Mouse (Mus musculus) cerebellum, postnatal 4 days (tissue): ENCODE results near the gene 1110012L19Rik.
"Not testable (repeated sequence)": the region's sequence is repeated elsewhere in the genome, so short reads cannot be mapped to it uniquely, and the experiment has no call there.

ENCODE experiments used
- DNase-seq, 2 experiments: peaks; one replicate each; pipeline ENCODE4 v3.0.0; 2022; ENCODE audit warnings: low spot score in 2 of 2, mixed read lengths in 1 of 2

Gene 1110012L19Rik

GRCm38 (mm10) chrX:70385276-70385961 is at the start of gene 1110012L19Rik:
Gene 1110012L19Rik (plus strand): TSS chrX:70385877.
- DNase-seq = peak in 1 of 2 experiments; percentile 37

- DNase-seq = no peak
Observed at GRCm38 (mm10) chrX:70362985-70363384, 22.7 kb upstream of the 1110012L19Rik start.

- DNase-seq = no peak
Observed at GRCm38 (mm10) chrX:70363446-70363845, 22.2 kb upstream of the 1110012L19Rik start.

- no peak for DNase-seq
Observed at GRCm38 (mm10) chrX:70364202-70364601, 21.5 kb upstream of the 1110012L19Rik start.

- DNase-seq = peak; percentile 69 to 70
Observed at GRCm38 (mm10) chrX:70364661-70365613, 20.7 kb upstream of the 1110012L19Rik start, which contains the start of gene Ids. Gene Ids (minus strand): TSS chrX:70365084.

- not testable (repeated sequence) for DNase-seq
Observed at GRCm38 (mm10) chrX:70369758-70370157, 15.9 kb upstream of the 1110012L19Rik start.

DNA sequence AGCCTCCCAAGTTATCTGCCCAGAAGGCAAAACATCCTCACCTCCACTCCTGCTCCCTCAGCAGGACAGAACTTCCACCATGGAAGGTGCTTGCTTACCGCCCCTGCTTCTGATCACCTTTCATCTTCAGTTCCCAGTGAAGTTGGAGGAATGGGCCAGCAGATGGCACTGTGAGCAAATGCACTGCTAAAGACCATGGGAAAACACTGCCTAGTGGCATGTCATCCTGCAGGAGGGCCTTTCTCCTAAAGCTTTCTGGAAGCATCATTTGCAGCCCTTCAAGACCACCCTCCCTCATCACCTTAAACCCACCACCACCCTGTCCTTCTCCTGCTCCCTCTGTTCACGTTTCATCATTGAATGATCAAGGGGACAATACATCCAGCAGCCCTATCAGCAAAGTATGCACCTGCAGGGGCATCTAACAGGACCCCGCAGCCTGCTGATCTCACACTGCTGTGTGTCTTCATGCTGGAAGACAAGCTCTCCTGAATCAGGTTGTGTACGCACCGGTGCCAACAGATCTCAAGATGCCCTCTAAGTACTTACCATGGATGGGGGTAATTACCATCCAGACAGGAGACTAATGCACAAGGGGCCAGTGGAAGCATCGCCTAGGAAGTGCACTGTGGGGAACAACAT is 11.1 kb upstream of the 1110012L19Rik start:
- not testable (repeated sequence) for DNase-seq

DNA sequence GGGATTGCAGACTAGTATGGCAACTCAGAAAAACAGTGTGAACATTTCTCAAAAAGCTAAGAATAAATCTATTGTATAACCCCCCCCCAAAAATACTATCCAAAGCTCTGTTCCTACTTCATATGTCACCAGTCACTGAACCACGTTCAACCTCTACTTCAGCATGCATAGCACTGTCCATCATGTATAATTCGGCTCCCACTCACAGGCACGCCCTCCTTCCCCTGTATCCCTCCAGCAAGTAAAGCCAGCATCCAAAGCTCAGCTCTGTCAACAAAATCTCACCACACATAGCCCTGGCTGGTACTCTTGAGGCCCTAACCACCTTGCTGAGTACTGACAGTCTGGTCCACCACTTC is 781 bp upstream of the 1110012L19Rik start:
- DNase-seq = no peak

DNA sequence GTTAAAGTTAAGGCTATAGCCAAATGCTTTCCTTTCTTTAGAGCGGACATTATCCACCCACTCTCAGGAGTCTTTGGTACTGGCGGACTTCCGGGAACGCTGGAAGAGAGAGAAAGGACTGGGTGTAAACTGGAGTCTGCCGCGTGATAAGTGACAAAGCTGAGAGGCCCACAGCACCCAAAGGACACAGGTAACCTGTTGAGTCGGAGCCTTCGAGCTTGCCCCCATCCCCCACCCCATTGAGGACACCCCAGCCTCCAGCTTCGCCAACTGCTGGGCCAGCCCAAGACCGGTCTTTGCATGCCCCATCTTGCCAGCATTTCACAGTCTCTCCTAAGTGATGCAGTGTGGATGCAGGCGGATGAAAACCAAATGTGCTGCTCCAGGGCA is 280 bp downstream of the 1110012L19Rik start:
- peak in 1 of 2 experiments; percentile 8 for DNase-seq

- not testable (repeated sequence) for DNase-seq
Observed at GRCm38 (mm10) chrX:70392636-70393035, 7.0 kb downstream of the 1110012L19Rik start.

DNA sequence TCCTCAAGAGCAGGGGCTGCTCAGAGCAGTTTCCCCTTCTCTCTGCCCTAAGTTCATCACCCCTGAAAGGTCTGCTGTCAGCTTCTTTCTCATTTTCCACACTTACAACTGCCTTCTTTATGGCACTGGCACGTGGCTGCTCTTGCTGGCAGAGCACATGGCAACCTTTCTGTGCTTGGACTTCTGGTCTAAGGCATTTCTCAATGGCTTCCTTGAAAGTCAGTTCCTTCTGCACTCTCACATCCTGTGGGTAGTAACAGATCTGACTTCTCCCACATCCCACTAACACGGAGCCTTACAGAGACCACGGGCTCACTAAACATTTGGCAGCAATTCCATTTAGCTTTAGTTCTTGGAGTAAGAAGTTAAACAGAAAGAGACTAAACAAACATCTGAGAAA is 39.8 kb downstream of the 1110012L19Rik start:
- DNase-seq = not testable (repeated sequence)
